Mouse (Mus musculus): ENCODE results near the gene Ahsg. TPM values are rescaled to one million over a fixed set of nuclear protein-coding genes. Genes with fewer than 3 reads are reported as not detected.
A peak's percentile ranks its signal among the peaks of the same experiment; 100 is the strongest.

The Ahsg gene
- total and polyA plus RNA-seq, 3 experiments: 8.0 to 15.1 (median 8.6) TPM

DNA sequence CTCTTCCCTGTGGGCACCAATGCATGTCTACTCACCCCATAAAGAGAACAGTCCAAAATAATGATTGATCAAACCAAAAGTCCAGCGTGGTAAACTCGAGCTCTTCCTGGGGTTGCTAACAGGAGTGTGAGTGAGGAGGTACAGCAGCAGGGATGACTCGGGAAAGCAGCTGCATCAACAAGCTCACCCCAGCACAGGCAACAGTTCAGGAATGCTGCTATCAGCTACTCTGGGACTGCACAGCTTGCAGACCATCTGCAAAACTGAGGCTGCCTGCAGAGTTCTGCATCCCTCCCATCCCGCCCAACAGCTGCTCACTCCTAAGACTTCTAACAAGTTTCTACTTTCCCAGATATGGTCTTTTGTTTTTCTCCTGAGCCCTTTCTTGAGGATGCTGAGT is 17.7 kb upstream of the Ahsg start:
- Histone ChIP-seq H3K79me2 (replicated peaks; ENCODE audit: control insufficient read depth, insufficient read depth, low read length) (no peaks in the 10 kb centered on the region), H3K27ac (no peak overlapping the region), H3K36me3 (ENCODE audit: control insufficient read depth, insufficient read depth, low read length) (no peaks in the 10 kb centered on the region; the same call in 1 of the 2 replicates), H3K4me3 (no peak overlapping the region), H3K9ac (ENCODE audit: low read depth, low read length) (no peak overlapping the region), H3K27me3 (ENCODE audit: control insufficient read depth, insufficient read depth, low read length) (no peaks in the 10 kb centered on the region), H3K4me1 (ENCODE audit: control insufficient read depth, insufficient read depth, low read length) (no peaks in the 10 kb centered on the region)
- TF ChIP-seq POLR2A (IDR thresholded peaks at IDR 0.05; ENCODE audit: insufficient read depth, low read depth, low read length): no peak
- no peak for TF ChIP-seq EP300 (IDR thresholded peaks at IDR 0.05; ENCODE audit: insufficient read depth, low read depth, low read length)
- no peak for TF ChIP-seq CTCF (IDR thresholded peaks at IDR 0.05)
- whole genome bisulfite sequencing: 64% methylated on average over 4 of the region's 4 CpGs
- DNase-seq: no peak
- intact Hi-C loops (cut with DNase I): no loop called here

DNA sequence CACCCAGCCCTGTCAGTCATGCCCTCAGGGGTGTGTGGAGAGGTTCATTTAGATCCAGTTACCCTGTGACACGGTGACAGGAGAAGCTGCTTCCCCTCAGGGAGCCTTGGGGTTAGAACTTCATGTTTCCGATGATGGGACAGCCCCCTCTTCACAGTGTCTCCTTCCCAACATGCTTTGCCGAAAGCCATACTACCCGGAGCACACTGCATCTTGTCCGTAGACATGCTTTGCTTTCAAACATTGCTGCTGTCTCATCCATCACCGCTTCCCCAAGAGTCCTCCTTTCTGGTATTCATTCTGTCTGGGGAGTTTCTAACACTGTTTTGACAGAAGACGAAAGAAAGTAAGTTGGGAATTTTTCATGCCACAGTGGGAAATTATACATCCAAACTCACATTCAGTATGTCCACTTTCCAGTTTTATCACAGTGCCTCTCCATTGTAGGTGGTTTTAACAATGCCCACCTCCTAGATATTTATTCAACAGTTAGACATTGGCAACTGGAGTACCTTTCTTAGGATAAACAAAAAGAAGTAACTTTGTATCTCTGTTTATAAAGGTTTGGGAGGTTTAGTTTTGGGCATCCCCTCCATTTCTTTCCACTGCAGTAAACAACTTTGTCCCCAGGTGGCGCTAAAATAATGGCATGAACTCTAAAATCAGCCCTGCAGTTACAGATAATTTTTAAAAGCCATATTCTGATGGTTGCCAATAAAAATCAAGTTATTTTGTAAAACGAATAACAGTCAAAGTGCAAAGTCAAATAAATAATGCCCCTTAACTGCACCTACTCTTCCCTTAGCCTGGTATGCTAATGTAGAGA is 14.6 kb upstream of the Ahsg start:
- no peak overlapping the region for H3K27ac ChIP-seq
- no peaks in the 10 kb centered on the region for H3K79me2 ChIP-seq (replicated peaks; ENCODE audit: control insufficient read depth, insufficient read depth, low read length)
- no peak overlapping the region for H3K9ac ChIP-seq (ENCODE audit: low read depth, low read length)
- peak; percentile 79 for TF ChIP-seq CTCF (IDR thresholded peaks at IDR 0.05)
- TF ChIP-seq POLR2A (IDR thresholded peaks at IDR 0.05; ENCODE audit: insufficient read depth, low read depth, low read length): no peak
- TF ChIP-seq EP300 (IDR thresholded peaks at IDR 0.05; ENCODE audit: insufficient read depth, low read depth, low read length): no peak
- H3K4me3 ChIP-seq: no peak overlapping the region
- WGBS: 41% methylated on average over 9 of the region's 9 CpGs
- intact Hi-C loops (cut with DNase I): loop anchor here (1.0 to 5.0 kb wide), 3 partner anchors 76 to 258 kb away; partner anchors contain the start of gene Hrg
- no peaks in the 10 kb centered on the region for H3K27me3 ChIP-seq (ENCODE audit: control insufficient read depth, insufficient read depth, low read length)
- DNase-seq: peak in 1 of 2 experiments; percentile 17
- H3K36me3 ChIP-seq (ENCODE audit: control insufficient read depth, insufficient read depth, low read length): no peaks in the 10 kb centered on the region
- H3K4me1 ChIP-seq (ENCODE audit: control insufficient read depth, insufficient read depth, low read length): peaks cover 5% of the 10 kb centered on the region

DNA sequence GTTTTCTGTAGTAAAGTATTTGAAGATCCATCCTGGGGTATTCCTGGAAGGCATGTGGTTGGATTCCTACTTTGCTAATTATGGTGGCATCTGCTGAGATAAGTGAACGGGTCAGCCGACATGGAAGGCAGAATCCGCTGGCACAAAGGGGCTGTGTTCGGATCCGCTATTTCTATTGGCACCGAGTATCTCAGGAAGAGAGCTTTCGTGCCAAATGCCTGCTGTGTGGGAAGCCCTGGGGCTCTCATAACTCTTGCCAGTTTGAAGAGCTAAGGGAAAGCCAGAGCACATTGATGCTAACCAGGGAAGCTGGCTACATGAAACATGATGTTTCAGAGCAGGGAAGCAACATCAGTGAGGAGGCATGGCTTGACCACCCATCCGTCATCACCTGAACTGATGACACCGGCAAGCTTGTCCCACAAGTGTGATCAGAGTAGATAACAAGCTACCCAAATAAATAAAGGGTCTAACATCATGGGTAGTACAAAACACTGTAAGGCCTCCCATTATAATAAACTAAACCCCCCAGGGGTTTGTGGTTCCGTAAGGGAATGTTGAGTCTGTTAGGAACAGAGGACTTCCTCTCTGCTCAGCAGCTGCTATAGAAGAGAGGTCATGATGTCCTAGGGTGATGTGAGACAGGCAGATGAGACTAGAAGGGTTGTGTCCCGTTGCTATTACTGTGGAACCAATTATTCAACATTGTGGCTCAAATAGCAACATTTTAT is 13.3 kb upstream of the Ahsg start:
- H3K4me3 ChIP-seq: no peak overlapping the region
- no peak overlapping the region for H3K9ac ChIP-seq (ENCODE audit: low read depth, low read length)
- intact Hi-C loops (cut with DNase I): loop anchor here (2.0 to 5.0 kb wide), 2 partner anchors 74 to 257 kb away; partner anchors contain the start of gene Hrg
- peaks cover 5% of the 10 kb centered on the region for H3K4me1 ChIP-seq (ENCODE audit: control insufficient read depth, insufficient read depth, low read length)
- no peak overlapping the region for H3K27ac ChIP-seq
- no peaks in the 10 kb centered on the region for H3K27me3 ChIP-seq (ENCODE audit: control insufficient read depth, insufficient read depth, low read length)
- peak in 1 of 2 experiments; percentile 11 for DNase-seq
- TF ChIP-seq EP300 (IDR thresholded peaks at IDR 0.05; ENCODE audit: insufficient read depth, low read depth, low read length): no peak
- no peak for TF ChIP-seq POLR2A (IDR thresholded peaks at IDR 0.05; ENCODE audit: insufficient read depth, low read depth, low read length)
- no peak for TF ChIP-seq CTCF (IDR thresholded peaks at IDR 0.05)
- WGBS: 63% methylated on average over 11 of the region's 11 CpGs
- H3K79me2 ChIP-seq (replicated peaks; ENCODE audit: control insufficient read depth, insufficient read depth, low read length): no peaks in the 10 kb centered on the region
- no peaks in the 10 kb centered on the region for H3K36me3 ChIP-seq (ENCODE audit: control insufficient read depth, insufficient read depth, low read length)

GRCm38 (mm10) chr16:22878716-22879115 is 12.4 kb upstream of the Ahsg start:
- Histone ChIP-seq H3K4me3 (no peak overlapping the region), H3K9ac (ENCODE audit: low read depth, low read length) (no peak overlapping the region), H3K27me3 (ENCODE audit: control insufficient read depth, insufficient read depth, low read length) (no peaks in the 10 kb centered on the region), H3K4me1 (ENCODE audit: control insufficient read depth, insufficient read depth, low read length) (peaks cover 5% of the 10 kb centered on the region), H3K36me3 (ENCODE audit: control insufficient read depth, insufficient read depth, low read length) (no peaks in the 10 kb centered on the region), H3K27ac (no peak overlapping the region), H3K79me2 (replicated peaks; ENCODE audit: control insufficient read depth, insufficient read depth, low read length) (no peaks in the 10 kb centered on the region)
- peak in 1 of 2 experiments; percentile 1 for DNase-seq
- WGBS: 83% methylated on average over 7 of the region's 7 CpGs
- no peak for TF ChIP-seq CTCF (IDR thresholded peaks at IDR 0.05)
- intact Hi-C loops (cut with DNase I): loop anchor here (5.0 kb wide), 1 partner anchor 74 kb away; the partner anchor contains the start of gene Hrg

- intact Hi-C loops (cut with DNase I): loop anchor here (5.0 kb wide), 1 partner anchor 72 kb away; the partner anchor contains the start of gene Hrg
- 49% methylated on average over 7 of the region's 7 CpGs for WGBS
- Histone ChIP-seq H3K4me3 (no peak overlapping the region), H3K9ac (ENCODE audit: low read depth, low read length) (no peak overlapping the region), H3K36me3 (ENCODE audit: control insufficient read depth, insufficient read depth, low read length) (no peaks in the 10 kb centered on the region), H3K79me2 (replicated peaks; ENCODE audit: control insufficient read depth, insufficient read depth, low read length) (no peaks in the 10 kb centered on the region), H3K27me3 (ENCODE audit: control insufficient read depth, insufficient read depth, low read length) (no peaks in the 10 kb centered on the region), H3K4me1 (ENCODE audit: control insufficient read depth, insufficient read depth, low read length) (peaks cover 5% of the 10 kb centered on the region), H3K27ac (no peak overlapping the region)
- no peak for DNase-seq
- no peak for TF ChIP-seq CTCF (IDR thresholded peaks at IDR 0.05)
- no peak for TF ChIP-seq POLR2A (IDR thresholded peaks at IDR 0.05; ENCODE audit: insufficient read depth, low read depth, low read length)
- TF ChIP-seq EP300 (IDR thresholded peaks at IDR 0.05; ENCODE audit: insufficient read depth, low read depth, low read length): no peak
These were observed 11.0 kb upstream of the Ahsg start for GRCm38 (mm10) chr16:22879945-22880595.
